Mouse (Mus musculus) heart, embryonic 11.5 days (tissue): Measurements from ENCODE around the gene Dqx1. TPM values are rescaled to one million over a fixed set of nuclear protein-coding genes. Genes with fewer than 3 reads are reported as not detected.

Experiments used
- ATAC-seq: fragments of 200-750 bp; cut with Nextera tagmentation; replicated peaks from 2 replicates; pipeline ENCODE4 v1.8.0; 2017; ENCODE audit warnings: moderate library complexity; ENCODE audit not compliant: insufficient number of reproducible peaks, low FRiP score, low TSS enrichment
- H3K27ac ChIP-seq: fragments of 300-500 bp; sonication (generic); 2 replicates; pipeline ENCODE4 v1.5.1; 2014; ENCODE audit warnings: mild to moderate bottlenecking, low read depth, low read length
- H3K27me3 ChIP-seq: fragments of 300-500 bp; sonication (generic); 2 replicates; pipeline ENCODE4 v1.6.1; 2014; ENCODE audit warnings: mild to moderate bottlenecking, low read length, mixed read lengths; ENCODE audit not compliant: control insufficient read depth, insufficient read depth
- H3K36me3 ChIP-seq: fragments of 300-500 bp; sonication (generic); 2 replicates; pipeline ENCODE4 v1.6.1; 2014; ENCODE audit warnings: mild to moderate bottlenecking, low read length, moderate library complexity, mixed read lengths; ENCODE audit not compliant: control insufficient read depth, insufficient read depth
- H3K4me1 ChIP-seq: fragments of 300-500 bp; sonication (generic); 2 replicates; pipeline ENCODE4 v1.6.1; 2014; ENCODE audit warnings: low read length; ENCODE audit not compliant: control insufficient read depth, insufficient read depth
- H3K4me2 ChIP-seq: fragments of 300-500 bp; sonication (generic); 2 replicates; pipeline ENCODE4 v1.6.1; 2014; ENCODE audit warnings: mild to moderate bottlenecking, moderate library complexity
- H3K4me3 ChIP-seq: fragments of 300-500 bp; sonication (generic); 2 replicates; pipeline ENCODE4 v1.5.1; 2014; ENCODE audit warnings: low read depth, low read length
- H3K9ac ChIP-seq: fragments of 300-500 bp; sonication (generic); 2 replicates; pipeline ENCODE4 v1.6.1; 2014; ENCODE audit warnings: mild to moderate bottlenecking, low read depth, low read length, moderate library complexity
- H3K9me3 ChIP-seq: fragments of 300-500 bp; sonication (generic); replicated peaks from 2 replicates; pipeline ENCODE4 v1.6.1; 2016; ENCODE audit warnings: low read length; ENCODE audit not compliant: control insufficient read depth
- WGBS: fragments of 180-500 bp; shearing (Covaris S2); extraction: QIAGEN DNeasy Blood & Tissue Kit; methylation state at CpG from one replicate; pipeline ENCODE4 v1.1.7; 2014; ENCODE audit not compliant: insufficient replicate concordance; 5-methylcytosine and 5-hydroxymethylcytosine counted together
- polyA plus RNA-seq: library from polyadenylated mRNA; unstranded; fragments of >200 nt; fragmentation: Nextera tagmentation; extraction: Ambion mirVana; gene quantifications from 2 replicates; pipeline ENCODE4 v1.2.1, GENCODE M21; 2014

Gene Dqx1
- polyA plus RNA-seq, 1 experiment from 2014 or later, result 0.24 TPM

DNA sequence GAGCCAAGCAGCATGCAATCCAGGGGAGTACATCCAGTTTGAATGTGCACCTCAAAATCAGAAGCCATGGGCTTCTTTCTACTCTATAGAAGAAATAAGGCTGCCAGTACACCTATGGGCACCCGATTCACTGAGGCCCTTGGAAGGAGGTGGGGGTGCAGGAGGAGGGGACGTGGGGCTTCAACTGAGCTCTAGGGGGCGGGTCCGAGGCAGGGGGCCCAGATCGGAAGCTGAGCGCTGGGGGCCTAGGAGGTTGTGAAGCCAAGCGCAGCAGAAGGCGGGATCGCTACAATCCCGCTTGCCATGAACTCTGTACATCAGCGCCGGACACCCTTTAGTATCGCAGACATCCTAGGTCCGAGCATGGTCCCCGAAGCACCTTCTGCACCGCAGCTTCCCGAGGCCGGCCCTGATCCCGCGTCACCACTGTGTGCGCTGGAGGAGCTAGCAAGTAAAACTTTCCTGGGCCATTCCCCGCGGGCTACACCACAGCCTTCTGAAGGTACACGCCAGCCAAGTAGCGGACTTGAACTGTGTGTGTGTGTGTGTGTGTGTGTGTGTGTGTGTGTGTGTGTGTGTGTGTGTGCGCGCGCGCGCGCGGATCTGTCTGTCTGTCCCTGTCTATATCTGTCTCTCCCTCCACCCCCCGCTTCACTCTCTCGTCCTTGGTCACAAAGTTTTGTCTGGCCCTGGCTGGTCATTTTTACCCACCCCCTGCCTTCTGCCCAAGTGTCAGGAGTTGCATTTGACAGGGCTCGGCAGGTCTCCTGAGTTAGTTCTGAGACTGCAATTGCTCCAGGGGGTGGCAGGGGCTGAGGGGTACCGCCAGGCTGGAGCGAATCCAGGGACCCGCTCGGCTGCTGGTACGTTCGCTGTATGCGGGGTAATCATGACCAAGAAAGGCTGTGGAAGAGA lies 28.7 kb downstream of the Dqx1 start, which contains the start of gene Lbx2:
Gene Lbx2 (plus strand): TSS at position 247 of the 915 bp plus-strand sequence.
- 4% methylated on average over 42 of the region's 42 CpGs for WGBS
- Histone ChIP-seq H3K4me3 (peak within 1 kb of the TSS; percentile 41), H3K9me3 (no peaks in the 10 kb centered on the region), H3K36me3 (0 out of 2 replicates have a peak, but pooled peaks cover 3% of the 10 kb centered on the region), H3K9ac (0 out of 2 replicates have a peak within 1 kb of the TSS, but pooled peaks have one; percentile 22), H3K4me2 (peak within 1 kb of the TSS; percentile 58), H3K4me1 (peaks cover 13% of the 10 kb centered on the region), H3K27ac (no peak within 1 kb of the TSS), H3K27me3 (peaks cover 85% of the 10 kb centered on the region)
- no peak for ATAC-seq

DNA sequence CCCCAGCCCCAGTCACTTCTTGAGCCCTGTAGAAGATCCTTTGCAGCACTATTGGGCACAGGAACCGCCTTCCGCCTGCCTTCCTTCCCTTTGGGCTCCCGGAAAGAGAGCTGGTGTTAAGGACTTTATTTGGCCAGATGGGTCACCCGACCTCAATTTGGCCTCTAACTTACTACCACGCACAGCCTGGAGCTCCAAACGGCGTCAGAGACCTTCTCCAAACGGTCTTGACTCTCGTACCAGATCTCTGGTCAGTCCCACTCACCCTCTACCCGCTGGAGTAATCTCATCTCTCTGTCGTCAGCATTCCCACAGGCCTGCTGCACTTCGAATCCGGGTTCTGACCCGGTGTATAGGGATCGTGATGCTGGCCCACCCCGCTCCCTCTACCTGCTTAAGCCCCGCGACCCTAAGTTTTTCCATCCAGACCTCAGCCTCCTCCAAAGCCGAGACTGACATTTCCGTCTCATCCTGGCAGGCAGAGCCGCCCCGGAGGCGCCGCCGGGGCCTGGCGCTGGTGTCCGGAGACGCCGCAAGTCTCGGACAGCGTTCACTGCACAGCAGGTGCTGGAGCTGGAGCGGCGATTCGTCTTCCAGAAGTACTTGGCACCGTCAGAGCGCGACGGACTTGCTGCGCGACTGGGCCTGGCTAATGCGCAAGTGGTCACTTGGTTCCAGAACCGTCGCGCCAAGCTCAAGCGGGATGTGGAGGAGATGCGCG lies 29.7 kb downstream of the Dqx1 start:
- Histone ChIP-seq H3K4me2 (peak overlapping the region; percentile 58), H3K27ac (no peak overlapping the region), H3K9ac (0 out of 2 replicates have a peak overlapping the region, but pooled peaks have one; percentile 31), H3K36me3 (no peaks in the 10 kb centered on the region), H3K4me1 (peaks cover 13% of the 10 kb centered on the region), H3K4me3 (peak overlapping the region; percentile 41), H3K9me3 (no peaks in the 10 kb centered on the region), H3K27me3 (peaks cover 79% of the 10 kb centered on the region)
- ATAC-seq, result no peak
- WGBS, result 2% methylated on average over 47 of the region's 47 CpGs

- Histone ChIP-seq H3K4me1 (peaks cover 13% of the 10 kb centered on the region), H3K27ac (no peak overlapping the region), H3K9me3 (no peaks in the 10 kb centered on the region), H3K36me3 (no peaks in the 10 kb centered on the region), H3K9ac (0 out of 2 replicates have a peak overlapping the region, but pooled peaks have one; percentile 31), H3K4me3 (peak overlapping the region; percentile 41), H3K27me3 (peaks cover 74% of the 10 kb centered on the region), H3K4me2 (peak overlapping the region; percentile 58)
- ATAC-seq, result no peak
- WGBS, result 9% methylated on average over 9 of the region's 9 CpGs
Measured at GRCm38 (mm10) chr6:83087926-83088260, 30.2 kb downstream of the Dqx1 start.

DNA sequence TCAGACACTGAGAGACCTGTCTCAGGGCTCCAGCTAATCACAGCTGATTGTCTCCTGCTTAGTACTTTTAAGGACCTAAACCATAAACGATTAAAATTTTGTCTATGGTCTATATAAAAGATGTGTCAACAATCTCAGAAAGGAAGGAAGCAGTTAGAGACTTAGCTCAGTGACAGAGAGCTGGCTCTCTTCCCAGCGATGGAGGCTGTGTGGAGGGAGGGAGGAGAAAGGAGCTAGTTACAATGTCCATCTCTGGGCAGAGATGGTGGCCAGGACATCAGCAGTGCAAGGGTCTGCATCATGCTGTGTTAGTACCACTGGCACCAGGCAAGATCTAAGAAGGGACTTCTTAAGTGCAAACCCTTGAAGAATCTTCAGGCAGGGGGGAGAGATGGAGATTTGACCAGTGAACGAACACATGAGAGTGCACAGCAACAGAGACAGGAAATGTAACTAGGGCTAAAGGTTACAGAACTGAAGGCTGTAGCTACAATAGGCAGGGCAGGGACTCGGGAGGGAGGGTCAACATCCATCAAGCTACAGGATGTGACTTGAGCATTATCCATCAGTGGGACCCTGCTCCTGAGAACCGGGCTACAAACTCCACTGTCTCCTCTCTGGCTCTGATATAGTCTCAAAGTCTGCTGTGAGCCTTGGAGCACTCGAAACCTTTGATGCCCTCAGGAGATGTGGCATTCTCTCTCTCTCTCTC lies 34.9 kb downstream of the Dqx1 start:
- no peak for ATAC-seq

GRCm38 (mm10) chr6:83095968-83096367 lies 38.3 kb downstream of the Dqx1 start:
- no peaks in the 10 kb centered on the region for H3K9me3 ChIP-seq
- H3K36me3 ChIP-seq, result no peaks in the 10 kb centered on the region
- H3K9ac ChIP-seq, result no peak overlapping the region
- 35% methylated on average over 6 of the region's 6 CpGs for WGBS
- H3K27ac ChIP-seq, result no peak overlapping the region
- H3K4me2 ChIP-seq, result no peak overlapping the region
- H3K27me3 ChIP-seq, result peaks cover 2% of the 10 kb centered on the region; the same call in 1 of the 2 replicates
- 0 out of 2 replicates have a peak, but pooled peaks cover under 1% of the 10 kb centered on the region for H3K4me1 ChIP-seq
- no peak for ATAC-seq
- H3K4me3 ChIP-seq, result no peak overlapping the region

More for the DNA sequence above, 34.9 kb downstream of the Dqx1 start:
- Histone ChIP-seq H3K4me2 (no peak overlapping the region), H3K27ac (no peak overlapping the region), H3K9ac (no peak overlapping the region), H3K9me3 (no peaks in the 10 kb centered on the region), H3K4me3 (no peak overlapping the region), H3K4me1 (peaks cover 4% of the 10 kb centered on the region), H3K27me3 (peaks cover 31% of the 10 kb centered on the region), H3K36me3 (no peaks in the 10 kb centered on the region)
- WGBS, result 32% methylated on average over 6 of the region's 6 CpGs

GRCm38 (mm10) chr6:83098411-83098810 lies 40.8 kb downstream of the Dqx1 start:
- Histone ChIP-seq H3K27me3 (0 out of 2 replicates have a peak, but pooled peaks cover 2% of the 10 kb centered on the region), H3K36me3 (no peaks in the 10 kb centered on the region), H3K4me3 (no peak overlapping the region), H3K9me3 (no peaks in the 10 kb centered on the region), H3K4me2 (no peak overlapping the region), H3K4me1 (peaks cover 14% of the 10 kb centered on the region), H3K27ac (no peak overlapping the region), H3K9ac (no peak overlapping the region)
- ATAC-seq, result no peak
- WGBS, result 67% methylated on average over 2 of the region's 2 CpGs

GRCm38 (mm10) chr6:83101316-83101687 lies 43.7 kb downstream of the Dqx1 start, which contains the start of the genes Ccdc142 and Gm42688:
Gene Ccdc142 (plus strand): TSS chr6:83101601.
Gene Gm42688 (plus strand): TSS chr6:83101617.
- H3K4me3 ChIP-seq, result peak within 1 kb of the TSS; percentile 87
- 1% methylated on average over 25 of the region's 25 CpGs for WGBS
- ATAC-seq, result peak; percentile 81
- H3K9me3 ChIP-seq, result no peaks in the 10 kb centered on the region
- peaks cover 15% of the 10 kb centered on the region for H3K4me1 ChIP-seq
- no peaks in the 10 kb centered on the region for H3K27me3 ChIP-seq
- H3K27ac ChIP-seq, result peak within 1 kb of the TSS; percentile 68
- peak within 1 kb of the TSS; percentile 87 for H3K4me2 ChIP-seq
- peak within 1 kb of the TSS; percentile 85 for H3K9ac ChIP-seq
- no peaks in the 10 kb centered on the region for H3K36me3 ChIP-seq
